Mouse (Mus musculus): ENCODE data around the gene Tmem43.

Gene Tmem43

GRCm38 (mm10) chr6:91489872-91490271 lies 16.4 kb downstream of the Tmem43 start:
- DNase-seq, result no peak

- no peak for DNase-seq
Observed at GRCm38 (mm10) chr6:91491004-91491403, 17.5 kb downstream of the Tmem43 start.

DNA sequence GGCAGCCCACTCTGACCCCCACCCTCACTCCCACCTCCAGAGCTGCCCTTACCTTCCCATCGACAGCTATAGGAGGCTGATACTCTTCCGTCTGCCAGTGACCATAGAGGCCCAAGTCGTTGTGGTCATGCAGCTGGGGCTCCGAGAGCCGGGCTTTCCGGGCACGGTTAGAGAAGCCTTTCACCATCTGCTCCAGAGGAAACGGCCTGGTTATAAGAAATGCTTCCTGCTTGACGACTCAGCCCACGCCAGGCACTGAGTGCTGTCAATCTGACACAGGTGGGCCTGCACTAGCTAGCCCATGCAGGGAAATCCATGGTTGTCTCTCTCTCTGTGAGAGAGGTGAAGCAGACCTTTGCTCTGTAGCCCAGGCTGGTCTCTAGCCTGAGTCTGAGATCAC lies 19.6 kb downstream of the Tmem43 start:
- DNase-seq, result no peak

GRCm38 (mm10) chr6:91494526-91494925 lies 21.0 kb downstream of the Tmem43 start:
- no peak for DNase-seq

DNA sequence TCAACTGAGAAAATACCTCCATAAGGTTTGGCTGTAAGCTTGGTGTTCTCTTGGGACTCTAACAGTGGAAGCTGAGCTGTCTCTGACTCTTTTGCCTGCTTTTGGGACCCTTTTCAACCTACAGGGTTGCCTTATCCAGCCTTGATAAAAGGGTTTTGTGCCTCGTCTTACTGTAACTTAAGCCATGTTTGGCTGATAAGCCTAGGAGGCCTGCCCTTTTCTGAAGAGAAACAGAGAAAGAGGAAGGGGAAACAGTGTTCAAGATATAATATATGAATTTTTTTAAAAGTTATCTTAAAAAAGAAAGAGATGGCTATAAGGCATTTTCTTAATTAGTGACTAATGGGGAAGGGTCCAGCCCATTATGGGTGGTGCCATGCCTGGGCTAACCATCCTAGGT lies 29.8 kb downstream of the Tmem43 start:
- DNase-seq, result no peak

DNA sequence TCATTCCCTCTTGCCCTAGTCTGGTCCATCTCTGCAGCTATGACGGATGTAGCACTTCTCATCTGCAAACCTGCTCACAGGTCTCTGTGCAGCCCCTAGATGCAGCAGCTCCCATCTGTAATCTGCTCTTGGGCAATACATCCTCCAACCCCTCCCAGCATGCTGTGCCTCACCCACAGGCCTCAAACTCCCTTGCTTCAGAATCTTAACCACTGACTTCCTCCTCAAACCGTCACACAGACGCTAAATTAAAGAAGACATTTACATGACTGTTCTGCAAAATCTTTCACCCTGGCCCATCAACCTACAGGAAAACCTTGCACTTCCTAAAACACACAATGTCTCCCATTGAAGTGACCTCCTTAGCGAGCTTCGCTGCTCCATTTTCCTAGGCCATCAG lies 32.5 kb downstream of the Tmem43 start:
- no peak for DNase-seq

DNA sequence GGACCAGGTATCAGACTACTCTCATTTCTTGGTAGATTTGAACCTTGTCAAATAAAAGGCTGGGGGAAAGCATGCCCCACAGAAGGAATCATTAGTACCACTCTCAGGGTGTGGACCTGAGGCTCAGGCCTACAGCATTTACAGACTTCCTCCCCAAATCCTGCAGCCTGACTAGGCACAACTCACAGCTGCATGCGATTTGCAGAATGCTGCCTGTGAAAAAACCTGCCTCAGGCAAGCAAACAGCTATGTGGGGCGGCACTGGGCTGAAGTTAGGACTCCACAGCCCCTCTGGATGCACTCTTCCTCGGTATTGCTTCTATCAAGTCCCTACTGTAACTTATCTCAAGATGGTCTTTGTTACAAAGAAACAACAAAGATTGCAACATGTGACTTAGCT lies 34.5 kb downstream of the Tmem43 start:
- DNase-seq, result no peak

- peak; percentile 24 for DNase-seq
Observed at GRCm38 (mm10) chr6:91509326-91509725, 35.8 kb downstream of the Tmem43 start.

- DNase-seq, result no peak
Observed at GRCm38 (mm10) chr6:91510211-91510610, 36.7 kb downstream of the Tmem43 start.

GRCm38 (mm10) chr6:91514135-91514534 lies 40.6 kb downstream of the Tmem43 start:
- DNase-seq, result no peak

- DNase-seq, result peak; percentile 12
Observed at GRCm38 (mm10) chr6:91514737-91515362, 41.3 kb downstream of the Tmem43 start.

GRCm38 (mm10) chr6:91515545-91516449 lies 42.3 kb downstream of the Tmem43 start, which contains the start of the genes Xpc and Lsm3:
Gene Xpc, minus strand, starts transcription at chr6:91515888.
Gene Lsm3, plus strand, starts transcription at chr6:91515928.
- DNase-seq, result peak; percentile 96

DNA sequence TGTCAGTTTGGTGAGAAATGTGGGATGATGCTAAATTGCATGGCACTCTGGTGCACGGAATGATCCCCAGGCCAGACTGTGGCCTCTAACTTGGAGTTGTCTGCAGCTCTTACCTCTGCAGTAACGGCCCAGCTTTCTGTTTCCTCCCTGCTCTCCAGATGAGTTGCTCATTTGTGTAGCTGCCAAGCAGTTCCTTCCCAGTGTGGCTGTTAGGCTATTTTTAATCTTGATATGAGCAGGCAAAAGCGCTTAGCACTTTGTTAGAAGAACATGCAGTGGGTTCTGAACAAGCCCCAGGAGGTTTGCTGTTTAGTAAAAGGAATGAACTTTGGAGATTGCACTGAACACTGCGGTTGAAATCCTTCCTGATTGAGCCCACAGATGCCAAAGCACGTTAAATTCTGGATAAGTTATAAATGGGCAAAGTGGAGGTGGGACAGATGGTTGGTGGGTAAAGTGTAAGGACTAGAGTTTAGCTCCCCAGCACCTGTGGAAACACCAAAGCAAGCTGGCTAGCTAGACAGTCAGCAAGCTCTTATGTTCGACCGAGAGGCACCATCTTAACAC lies 45.0 kb downstream of the Tmem43 start:
- DNase-seq, result no peak

DNA sequence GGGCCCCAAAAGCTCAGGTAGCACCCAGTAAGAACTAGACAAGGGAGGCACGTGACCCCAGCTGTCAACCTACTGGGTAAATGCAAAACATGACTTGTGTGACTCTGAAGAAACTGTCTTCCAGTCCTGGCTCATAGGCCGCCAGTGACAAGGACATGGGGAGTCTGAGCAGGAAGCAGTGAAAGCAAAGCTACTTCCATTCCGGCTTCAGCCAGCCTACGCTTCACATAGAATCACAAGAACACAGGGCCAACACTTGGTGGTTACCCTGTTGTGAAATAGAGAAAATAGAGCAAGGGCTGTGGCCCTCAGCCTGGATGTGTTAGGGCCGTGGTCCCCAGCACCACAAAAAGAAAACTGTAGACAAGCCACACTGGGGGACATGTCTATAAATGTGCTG lies 49.3 kb downstream of the Tmem43 start:
- no peak for DNase-seq

DNA sequence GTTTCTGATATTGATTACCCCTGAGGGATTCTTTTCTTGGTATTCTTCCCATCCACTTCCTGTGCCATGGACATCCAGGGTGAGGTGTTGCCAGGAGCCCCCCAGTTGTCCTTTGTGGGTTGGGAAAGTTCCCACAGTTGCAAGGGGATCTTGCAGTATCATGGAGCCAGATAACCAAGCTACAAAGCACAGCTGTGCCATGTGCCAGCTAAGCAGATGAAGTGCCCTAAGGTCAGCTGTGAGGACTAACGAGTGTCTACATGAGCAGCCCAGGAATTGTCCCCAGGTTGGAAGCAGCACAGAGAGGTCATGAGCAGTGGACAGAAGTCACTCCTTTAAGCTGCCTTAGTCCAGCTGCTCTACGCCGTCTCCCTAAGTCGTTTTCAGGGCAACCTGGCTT lies 52.0 kb downstream of the Tmem43 start:
- no peak for DNase-seq

DNA sequence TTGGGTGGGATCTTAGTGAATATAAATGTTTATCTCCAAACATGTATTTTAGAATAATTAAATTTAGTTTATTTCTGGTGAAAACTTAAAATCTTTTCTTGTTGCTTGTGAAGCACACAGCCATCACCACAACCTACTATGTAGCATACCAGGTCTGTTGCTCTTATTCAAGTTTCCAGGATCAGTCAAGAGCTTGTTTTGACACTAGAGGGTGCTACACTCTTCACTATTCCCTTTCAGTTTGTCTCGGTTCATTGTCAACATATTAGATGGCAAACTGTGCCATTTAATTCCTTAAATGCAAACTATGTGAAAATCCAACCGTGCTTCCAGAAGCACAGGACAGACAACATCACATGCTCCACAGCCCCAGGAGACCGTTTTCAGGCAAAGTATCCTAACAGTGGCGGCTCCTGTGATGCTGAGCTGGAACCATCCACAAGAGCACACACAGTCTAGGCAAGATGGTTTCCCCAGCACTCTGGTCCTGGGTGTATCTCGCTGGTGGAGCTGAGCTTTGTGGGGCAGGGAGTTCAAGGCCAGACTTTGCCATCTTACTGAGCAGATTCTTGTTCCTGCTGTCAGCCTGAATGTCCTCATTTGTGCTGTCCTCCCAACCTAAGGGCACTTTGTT lies 53.8 kb downstream of the Tmem43 start:
- no peak for DNase-seq

DNA sequence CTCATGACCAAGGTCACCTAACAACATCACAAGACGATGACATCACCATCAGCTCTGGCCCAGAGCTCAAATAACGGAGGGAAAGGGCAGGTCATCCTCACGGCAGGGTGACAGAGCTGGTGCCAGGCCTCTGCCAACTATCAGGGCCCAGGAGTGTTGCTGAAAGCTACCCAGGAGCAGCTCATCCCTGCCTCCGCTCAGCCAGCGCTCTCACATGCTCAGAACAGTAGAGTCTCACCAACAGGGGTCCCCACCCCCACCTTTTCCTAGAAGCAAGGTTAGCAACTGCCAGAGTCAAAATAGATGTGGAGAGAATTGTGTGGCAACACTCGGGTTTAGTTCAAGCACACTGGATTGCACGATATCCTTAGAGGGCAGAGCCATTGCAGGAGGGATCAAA lies 54.8 kb downstream of the Tmem43 start:
- DNase-seq, result no peak

DNA sequence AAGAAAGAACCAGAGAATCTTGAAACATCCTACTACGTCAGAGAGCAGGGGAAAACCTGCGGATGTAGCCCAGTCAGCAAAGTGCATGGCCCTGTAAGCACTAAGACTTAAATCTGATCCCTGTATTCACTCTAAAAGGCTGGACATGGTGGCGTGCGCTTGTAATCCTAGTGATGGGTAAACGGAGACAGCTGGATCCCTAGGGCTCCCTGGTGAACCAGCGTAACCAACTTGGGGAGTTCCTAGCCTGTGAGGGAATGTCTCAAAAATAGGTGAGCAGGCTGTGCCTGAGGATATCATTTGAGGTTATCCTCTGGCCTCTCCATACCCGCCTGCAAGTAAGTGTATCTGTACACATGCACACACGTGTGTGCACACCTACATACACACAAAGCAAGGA lies 57.2 kb downstream of the Tmem43 start:
- DNase-seq, result no peak

- DNase-seq, result no peak
Observed at GRCm38 (mm10) chr6:91531276-91531675, 57.8 kb downstream of the Tmem43 start.

DNA sequence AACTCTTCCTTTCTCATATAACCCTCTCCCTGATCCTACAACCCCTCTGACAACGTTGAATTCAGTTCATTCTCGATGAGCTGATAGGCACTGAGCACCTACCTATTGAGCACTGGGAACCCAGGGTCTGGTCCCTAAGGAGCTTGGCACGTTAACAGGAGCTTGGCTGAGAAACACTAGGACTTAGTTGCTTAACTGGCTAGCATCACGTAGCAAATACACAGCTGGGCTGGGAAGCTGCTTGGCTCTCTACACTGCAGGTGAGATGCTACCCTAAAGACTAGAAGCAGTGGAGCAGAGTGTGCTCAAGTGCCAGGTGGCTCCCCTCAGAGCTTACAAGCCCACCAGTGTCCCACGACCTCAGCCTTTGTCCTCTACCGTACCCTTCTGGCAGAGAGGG lies 59.2 kb downstream of the Tmem43 start:
- no peak for DNase-seq

GRCm38 (mm10) chr6:91533359-91533758 lies 59.9 kb downstream of the Tmem43 start:
- no peak for DNase-seq

DNA sequence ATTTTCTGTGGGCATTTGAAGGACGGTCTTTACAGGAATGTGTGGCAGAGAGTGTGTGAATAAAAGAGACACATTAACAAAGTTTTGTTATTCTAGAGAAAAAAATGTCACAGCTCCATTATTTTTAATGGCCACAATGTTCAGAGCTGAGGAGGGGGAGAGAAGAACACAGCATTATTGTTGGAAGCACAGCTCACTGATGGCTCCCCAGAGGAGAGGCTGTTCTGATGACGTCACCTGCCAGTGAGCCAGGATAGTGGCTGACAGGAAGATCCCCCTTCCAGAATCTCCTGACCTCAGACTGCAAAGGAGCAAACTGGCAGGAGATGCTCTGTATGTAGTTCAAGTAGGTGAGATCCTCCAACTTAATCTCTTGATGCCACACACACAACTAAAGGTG lies 60.3 kb downstream of the Tmem43 start:
- no peak for DNase-seq

- DNase-seq, result no peak
Observed at GRCm38 (mm10) chr6:91534268-91534667, 60.8 kb downstream of the Tmem43 start.

- no peak for DNase-seq
Observed at GRCm38 (mm10) chr6:91535231-91535630, 61.7 kb downstream of the Tmem43 start.

Data from cerebellum, adult 11-12 months (tissue).